Mouse (Mus musculus): ENCODE results near the gene Rassf3.

DNA sequence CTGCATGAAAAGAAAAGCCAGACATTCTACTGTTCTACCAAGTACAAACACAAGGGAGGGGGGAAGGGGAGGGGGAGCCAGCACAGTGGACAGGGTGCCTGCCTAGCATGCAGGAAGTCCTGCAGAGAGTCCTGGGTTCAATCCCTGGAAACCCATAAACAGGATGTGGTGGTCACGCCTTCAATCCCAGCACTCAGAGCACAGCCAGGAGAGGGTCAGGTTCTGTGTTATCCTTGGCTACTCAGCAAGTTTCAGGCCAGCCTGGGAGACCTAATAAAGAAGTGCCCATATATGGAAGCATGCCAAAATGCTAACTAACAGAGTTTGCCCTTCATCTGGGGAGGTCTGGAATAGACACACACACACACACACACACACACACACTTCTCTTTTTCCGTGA is 47.1 kb downstream of the Rassf3 start:
- TF ChIP-seq CTCF (IDR thresholded peaks at IDR 0.05; ENCODE audit: low read depth) (no peak), EP300 (IDR thresholded peaks at IDR 0.05; ENCODE audit: low read depth) (no peak)
